Mouse (Mus musculus) adrenal gland, postnatal 10 days (tissue): ENCODE measurements around the gene Cdkn3. TPM values are rescaled to one million over a fixed set of nuclear protein-coding genes. Genes with fewer than 3 reads are reported as not detected.
A peak's percentile ranks its signal among the peaks of the same experiment; 100 is the strongest.
"Not testable (repeated sequence)": the region's sequence is repeated elsewhere in the genome, so short reads cannot be mapped to it uniquely, and the experiment has no call there.

Experiments used
- DNase-seq: peaks from one replicate; pipeline ENCODE4 v3.0.0; 2021; ENCODE audit warnings: mixed read lengths
- long read RNA-seq, 2 experiments: library from polyadenylated mRNA; stranded (forward); transcript quantifications; one replicate each; pipeline ENCODE4 v2.0.0; 2021
- total RNA-seq, 2 experiments: library from RNA; stranded (reverse); gene quantifications; 2 replicates each; pipeline ENCODE4 v1.2.3; 2021

The Cdkn3 gene
- total RNA-seq: 10 to 100 TPM in 1 of 2 experiments, 1 to 10 TPM in 1; 8.9 to 11.1 TPM
- long read RNA-seq, experiment 1, partial matches to known transcripts: 0 of 8 reads
- long read RNA-seq, experiment 1, other reads (novel, unspliced or antisense): 7 of 8 reads
- long read RNA-seq, experiment 2, partial matches to known transcripts: 0 of 6 reads
- long read RNA-seq, experiment 2, other reads (novel, unspliced or antisense): 6 of 6 reads

DNA sequence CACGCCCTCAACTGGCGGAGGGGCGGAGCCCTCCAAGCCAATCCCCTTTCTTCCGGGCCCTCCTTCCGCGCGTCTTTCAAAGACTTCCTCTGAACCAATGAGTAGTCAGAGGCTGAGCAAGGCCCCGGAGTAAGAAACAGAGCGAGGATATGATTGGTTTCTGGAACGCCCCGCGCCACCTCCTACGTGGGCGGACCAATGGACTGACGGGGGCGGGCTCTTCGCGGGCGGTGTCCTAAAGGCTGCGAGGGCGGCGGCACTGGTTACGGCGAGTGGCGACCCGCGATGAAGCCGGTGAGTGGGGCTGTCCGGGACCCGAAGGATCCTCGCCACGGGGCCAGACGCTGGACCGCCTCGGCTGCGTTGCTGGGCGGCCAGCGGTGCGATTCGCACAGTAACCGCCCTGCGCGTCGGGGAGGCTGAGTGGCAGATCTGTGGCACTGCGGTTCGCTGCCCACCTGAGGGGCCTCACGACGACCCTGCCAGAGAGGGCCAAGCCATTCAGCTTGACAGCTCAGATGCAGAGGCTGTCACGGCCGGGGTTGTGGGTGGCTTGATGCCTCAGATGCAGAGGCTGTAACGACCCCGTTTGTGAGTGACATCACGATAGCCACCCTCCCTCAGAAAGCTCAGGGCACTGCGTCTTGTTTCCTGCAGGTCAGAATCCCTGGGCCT lies at the start of gene Cdkn3:
Cdkn3 (plus strand) TSS at position 187 of the 675 bp plus-strand sequence.
- DNase-seq: peak; percentile 95

DNA sequence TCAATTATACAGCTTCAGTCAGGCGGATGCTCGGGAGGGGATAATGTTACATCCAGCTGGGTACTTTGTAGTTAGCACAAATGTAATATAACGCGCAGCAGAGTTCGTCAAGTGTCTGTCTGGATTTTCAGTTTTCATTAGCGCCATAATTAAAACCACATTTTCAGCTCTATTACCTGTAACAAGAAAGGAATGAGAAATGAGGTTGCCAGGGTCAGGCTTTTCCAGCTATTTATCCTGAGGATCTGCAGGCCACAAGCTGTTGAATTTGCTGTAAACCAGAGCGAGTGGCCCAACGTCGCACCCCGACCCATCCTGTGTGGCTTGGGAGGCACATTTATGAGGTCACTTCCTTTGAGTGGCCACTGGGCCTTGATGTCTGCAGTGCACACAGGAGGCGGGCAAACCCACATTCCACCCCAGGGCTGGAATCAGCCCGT lies 41.8 kb upstream of the Cdkn3 start:
- DNase-seq: no peak

DNA sequence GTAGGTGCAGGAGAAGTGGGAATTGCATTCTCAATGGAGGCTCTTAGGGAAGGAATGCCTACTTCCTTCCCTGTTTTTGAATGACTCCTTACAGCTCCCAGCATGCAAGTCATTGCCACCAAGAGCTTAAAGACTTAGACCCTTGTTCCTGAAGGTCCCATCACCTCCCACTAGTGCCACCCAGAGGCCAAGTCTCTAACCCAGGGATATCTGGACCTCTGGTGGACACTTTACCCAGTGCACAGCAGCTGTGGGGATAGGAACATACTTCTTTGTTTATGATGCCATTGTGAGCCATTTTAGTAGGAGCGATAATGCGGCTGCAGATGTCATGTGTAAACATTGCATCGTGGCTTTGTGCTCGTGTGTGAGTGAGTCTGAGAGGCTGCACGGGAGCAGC lies 38.3 kb upstream of the Cdkn3 start:
- peak; percentile 32 for DNase-seq

DNA sequence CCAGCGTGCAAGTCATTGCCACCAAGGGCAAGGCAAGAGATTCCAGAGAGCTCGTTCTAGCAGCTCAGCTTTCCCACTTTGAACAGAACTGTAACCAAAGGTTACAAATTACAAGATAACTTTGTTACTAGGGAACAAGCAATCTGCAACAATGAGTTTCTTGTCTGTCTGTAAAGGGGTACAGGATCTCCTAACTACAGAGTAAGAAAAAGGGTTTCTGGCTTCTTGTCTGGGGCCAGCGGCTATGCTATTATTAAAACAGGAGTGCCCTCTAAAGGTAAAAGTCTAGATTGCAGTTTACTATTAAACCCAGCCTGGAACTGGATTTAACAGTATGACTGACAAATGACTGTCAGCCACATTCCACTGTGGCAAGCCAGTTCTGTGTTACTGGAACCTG lies 36.5 kb upstream of the Cdkn3 start:
- no peak for DNase-seq

DNA sequence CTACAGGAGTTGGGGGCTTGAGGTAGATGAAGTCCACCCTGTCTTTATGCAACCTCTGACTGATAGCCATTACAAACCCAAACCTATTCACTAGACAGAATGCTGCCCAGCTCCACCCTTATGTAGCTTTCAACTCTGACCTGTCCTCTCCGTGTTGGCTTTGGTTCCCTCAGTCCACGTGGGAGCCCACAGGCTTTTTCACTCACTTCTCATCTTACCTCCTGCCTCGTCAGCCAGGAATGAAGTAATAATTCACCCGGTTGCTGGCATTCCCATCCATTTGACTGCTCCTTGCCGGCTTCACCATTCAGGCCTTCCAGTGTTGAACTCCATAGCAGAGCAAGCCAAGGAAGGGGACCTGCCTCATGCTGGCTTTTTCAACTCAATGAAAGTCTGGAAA lies 35.4 kb upstream of the Cdkn3 start:
- no peak for DNase-seq

DNA sequence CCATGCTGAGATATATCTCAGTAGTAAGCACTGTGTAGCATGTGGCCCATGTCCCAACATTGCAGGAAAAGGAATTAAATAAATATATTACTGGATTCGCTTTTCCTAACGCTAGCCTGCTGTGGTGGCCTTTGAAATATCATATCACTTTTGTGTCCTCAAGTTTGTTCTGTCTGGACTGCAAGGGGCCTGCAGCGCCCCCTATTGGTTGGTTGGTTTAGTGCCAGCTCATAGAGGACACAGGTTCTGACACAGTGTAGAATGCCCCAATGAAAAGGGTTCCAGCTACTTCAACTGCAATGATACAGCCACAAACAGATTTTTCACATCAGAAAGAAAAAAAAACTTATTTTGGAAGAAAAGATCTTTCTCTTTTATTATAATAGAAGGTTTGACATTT lies 34.6 kb upstream of the Cdkn3 start:
- peak; percentile 33 for DNase-seq

DNA sequence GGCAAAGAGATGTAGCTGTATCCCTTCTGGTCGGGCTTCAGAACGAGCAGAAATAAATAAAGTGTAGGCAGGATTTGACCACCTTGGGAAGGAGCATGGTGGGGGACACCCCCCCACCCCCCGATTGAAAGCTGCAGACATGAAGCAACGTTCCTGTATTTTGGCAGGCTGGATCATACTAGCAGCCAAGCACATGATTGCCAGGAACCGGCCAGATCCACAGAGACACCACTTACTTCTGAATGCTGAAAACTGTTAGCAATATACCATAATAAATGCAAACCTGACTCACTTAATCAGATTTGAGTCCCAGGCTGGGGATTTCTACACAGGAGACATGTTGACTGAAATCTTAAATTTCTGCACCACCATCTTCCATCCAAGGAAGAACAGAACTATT lies 26.1 kb upstream of the Cdkn3 start:
- DNase-seq: peak; percentile 27

DNA sequence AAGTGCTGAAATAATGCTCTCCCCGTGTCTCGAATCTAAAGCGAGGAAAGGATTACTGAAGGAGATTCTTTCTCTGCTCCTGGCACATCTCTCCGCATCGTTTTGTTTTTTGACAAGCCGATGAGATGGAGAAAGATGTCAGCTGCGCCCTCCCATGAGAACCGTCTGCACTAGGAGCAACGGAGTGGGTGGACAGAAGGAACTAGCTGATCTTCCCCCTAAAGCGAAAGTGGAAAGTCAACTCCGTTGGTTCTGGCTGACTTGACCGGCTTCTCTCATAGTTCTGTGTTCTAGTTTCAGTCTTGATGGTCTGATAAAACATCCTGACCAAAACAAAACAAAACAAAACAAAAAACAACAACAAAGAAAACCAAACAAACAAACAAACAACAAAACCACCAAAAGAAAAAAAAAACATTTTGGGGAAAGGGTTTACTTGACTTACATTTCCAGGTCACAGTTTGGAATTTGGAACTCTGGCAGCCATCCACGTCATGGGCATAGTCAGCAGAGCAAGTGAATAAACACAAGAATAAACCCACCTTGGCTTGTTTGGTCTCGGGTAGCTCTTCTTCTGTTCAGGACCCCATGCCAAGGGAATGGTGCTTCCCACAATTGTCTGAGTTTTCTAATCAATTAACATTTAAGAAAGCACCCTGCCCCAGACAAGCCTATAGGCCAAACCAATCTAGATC lies 25.4 kb upstream of the Cdkn3 start:
- DNase-seq: no peak

DNA sequence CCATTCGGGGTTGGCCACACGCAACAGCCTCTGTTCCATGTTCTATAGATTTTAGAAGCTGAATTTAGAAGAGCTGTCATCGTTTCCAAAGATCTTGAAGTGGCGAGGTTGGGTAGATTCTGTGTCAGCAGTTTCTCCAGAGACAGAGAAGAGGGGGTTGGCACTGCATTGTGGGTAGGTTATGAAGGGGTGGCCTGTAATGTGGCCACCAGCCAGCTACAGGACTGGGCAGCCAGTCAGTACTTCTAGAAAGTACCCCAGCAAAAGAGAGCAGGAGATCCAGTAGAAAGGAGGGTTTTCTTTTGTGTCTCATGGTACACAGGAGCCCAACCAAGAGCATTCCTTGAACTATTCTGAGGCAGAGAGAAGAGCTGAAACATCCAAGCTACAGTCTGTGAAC lies 24.0 kb upstream of the Cdkn3 start:
- DNase-seq: no peak

DNA sequence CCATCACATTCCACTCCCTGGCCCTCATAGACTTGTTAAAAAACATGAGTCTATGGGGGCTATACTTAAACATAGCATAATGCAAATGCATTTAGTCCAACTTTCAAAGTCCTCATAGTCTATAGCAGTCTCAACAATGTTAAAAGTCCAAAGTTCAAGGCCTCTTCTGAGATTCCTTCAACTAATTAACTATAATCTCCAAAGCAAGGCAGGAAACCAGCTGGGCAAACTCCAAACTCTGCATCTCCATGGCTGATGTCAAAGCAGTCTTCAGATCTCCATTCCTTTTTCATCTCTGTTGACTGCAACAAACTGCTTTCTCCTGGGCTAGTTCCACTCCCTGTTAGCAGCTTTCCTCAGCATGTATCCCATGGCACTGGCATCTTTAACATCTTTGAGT lies 23.0 kb upstream of the Cdkn3 start:
- not testable (repeated sequence) for DNase-seq

DNA sequence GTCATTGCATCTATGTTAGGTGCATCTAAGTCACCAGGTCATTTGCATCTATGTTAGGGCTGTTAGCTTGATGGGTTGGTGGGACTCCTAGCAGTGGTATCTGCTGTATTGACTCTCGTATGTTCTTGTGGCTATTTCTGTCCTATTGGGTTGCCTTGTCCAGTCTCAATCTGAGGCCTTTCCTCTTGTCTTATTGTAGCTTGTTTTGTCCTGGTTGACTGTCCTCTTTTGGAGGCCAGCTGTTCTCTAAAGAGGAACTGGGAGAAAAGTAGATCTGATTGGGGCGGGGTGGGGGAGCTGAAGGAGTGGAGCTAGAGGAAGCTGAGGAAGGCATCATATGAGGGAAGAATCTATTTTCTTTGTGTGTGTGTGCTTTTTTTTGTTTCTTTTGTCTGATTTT lies 17.7 kb upstream of the Cdkn3 start:
- no peak for DNase-seq

DNA sequence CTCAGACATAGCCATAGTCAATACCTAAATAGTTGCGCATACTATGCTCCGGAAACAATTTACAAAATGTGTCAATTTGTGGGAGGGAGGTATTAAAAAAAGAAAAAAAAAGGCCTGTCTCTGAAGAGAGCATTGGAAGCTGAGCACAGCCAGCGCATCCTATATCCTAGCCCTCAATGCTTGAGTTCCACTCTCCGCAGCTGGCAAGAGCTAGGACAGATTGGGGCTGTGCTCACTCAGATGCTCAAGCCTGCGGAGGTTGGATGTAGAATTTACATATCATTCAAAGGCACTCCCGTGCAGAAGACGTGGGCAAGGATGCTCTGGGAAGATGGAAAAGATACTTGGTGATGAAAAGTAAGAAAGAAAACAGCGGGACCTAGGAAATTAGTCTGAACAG lies 14.9 kb upstream of the Cdkn3 start:
- no peak for DNase-seq

DNA sequence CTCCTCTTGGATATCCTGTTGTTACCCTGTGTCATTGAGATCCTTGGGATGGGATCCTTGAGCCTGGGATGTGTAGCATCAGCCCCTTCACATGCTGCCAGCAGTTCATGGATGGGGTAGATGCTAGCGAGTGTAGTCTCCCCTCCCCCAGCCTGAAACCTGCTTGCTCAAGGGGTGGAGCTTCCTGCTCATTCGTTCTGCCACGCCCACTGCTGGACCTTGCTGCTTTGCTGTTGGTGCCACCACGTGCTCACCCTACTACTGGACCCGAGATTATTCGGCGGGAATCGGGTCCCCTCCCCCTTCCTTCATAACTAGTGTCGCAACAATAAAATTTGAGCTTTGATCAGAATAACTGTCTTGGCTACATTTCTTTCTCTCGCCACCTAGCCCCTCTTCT lies 6.0 kb upstream of the Cdkn3 start:
- DNase-seq: not testable (repeated sequence)

DNA sequence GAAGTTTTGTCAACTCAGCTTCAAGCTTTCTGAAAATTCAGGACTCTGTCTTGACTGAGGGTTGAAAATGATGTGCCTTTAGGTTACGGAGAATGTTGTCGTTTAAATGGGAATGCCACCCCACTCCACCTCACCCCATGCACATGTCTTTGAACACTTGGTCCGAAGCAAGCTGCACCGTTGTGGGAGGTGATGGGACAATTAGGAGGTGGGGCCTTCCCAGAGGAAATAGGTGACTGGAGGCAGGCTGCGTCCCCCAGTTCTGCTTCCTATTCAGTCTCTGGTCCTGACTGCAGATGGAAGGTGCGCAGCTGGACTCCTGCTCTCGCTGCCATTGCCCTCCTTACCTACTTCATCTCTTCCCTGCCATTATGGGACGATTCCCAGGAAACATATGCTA lies 4.5 kb upstream of the Cdkn3 start:
- DNase-seq: no peak

DNA sequence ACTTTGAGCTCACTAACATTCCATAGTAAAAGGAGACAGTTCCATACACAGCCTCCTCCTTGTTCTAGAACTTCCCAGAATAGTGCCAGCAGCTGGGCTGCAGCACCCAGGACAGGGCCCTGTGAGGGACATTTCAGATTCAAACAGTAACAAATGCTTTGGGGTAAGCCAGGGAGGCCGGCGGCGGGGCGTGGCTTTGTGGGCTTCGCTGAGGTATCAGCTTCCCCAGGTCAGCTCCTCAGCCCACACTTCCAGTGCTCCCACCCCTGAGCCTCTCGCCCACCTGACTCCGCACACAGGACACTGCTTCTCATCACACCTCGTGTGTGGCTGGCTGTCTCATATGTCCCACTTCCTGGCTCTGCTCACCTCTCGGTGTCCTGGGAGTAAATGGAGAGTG lies 2.6 kb upstream of the Cdkn3 start:
- no peak for DNase-seq

DNA sequence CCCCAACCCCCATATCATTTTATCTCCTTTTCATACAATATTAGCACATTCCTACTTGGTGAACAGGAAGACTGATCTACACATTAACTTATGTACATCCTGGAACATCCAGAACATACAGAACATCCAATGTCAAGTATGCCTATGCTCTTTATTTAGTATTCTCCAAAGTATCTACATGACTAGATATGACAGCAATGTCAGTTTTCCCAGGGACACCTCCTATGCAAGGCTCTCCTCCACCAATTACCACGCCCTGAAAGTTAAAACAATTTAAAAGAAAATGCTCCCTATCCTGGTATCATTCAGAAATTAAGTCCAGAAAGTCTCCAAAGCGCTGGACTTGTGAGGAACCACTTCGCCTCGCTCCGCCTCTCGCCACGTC lies 379 bp upstream of the Cdkn3 start:
- DNase-seq: no peak

DNA sequence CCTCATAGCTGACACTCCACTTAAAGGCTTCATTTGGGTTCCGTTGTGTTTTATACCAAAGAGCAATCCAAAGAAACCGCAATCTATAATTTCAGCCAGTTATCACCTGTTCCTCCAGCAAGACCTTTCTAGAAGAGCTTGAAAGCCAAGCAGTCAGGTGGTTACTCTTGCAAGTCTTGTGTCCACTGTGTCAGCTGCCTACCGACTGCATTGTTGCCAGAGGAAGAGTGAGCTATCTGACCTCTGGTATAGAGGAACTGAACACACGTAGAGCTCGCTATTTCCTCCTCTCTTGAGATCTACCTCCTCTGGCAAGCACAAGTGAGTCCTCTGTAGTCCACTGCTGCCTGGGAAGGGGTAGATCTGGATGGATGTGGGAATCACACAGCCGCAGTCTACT lies 845 bp downstream of the Cdkn3 start:
- DNase-seq: no peak

DNA sequence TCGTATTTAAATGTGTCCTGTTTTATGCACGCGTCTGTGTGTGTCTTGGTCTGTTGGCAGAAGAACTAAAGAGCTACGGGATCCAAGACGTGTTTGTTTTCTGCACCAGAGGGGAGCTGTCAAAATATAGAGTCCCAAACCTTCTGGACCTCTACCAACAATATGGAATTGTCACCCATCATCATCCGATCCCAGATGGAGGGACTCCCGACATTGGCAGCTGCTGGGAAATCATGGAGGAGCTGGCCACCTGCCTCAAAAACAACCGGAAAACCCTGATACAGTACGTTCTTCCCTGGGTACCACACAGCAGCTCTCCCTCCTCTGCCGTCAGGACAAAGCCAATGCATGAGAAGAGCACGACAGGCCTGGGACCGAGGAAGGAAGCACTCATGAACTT lies 6.8 kb downstream of the Cdkn3 start:
- no peak for DNase-seq

DNA sequence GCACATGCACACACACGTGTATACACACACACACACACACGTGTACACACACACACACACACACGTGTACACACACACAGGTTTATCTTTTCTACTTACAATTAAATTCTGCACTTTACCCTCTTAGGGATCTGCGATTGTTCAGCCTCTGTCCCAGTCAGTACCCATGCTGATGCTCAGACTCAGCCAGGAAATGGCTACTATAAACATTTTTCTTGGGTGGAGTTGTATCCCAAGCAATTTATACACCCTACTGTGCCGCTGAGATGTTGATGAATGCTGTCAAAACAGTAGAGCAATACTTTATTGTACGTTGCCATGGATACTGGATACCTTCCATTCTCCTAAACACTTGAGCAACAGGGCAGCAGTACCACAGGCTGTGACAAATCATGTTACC lies 9.7 kb downstream of the Cdkn3 start:
- DNase-seq: no peak

DNA sequence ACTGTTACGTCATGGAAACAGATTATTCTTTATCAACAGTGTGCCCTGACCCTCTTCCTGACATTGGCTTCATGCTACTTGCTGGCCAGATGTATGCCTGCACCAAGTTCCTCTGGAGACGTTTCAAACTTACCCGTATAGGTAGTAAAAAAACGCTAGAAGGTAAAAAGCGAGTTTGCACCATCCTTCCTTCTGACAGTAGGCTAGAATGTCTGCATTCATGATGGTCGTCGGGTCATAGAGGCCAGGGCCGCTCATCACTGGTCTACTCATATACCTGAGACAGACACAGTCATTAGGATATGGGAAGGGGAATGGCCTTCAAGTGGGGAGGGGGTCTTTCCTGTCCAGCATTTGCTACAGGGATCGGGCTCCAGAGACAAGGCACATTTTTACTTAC lies 18.4 kb downstream of the Cdkn3 start:
- DNase-seq: no peak

DNA sequence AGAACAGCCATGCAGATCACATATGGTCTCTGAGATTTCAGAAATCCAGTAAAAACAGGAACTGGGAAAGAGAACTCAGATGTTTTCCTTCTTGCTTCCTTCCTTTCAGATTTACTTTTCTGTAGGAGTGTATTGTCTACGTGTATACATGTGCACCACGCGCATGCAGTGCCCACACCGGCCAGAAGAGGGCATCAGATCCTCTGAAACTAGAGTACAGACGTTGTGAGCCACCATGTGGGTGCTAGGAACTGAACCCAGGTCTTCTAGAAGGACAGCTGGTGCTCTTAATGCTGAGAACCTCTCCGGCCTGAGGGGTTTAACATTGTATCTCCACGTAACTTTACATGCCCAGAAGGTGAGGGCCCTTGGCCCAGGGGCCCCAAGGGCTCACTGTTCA lies 18.9 kb downstream of the Cdkn3 start:
- no peak for DNase-seq

DNA sequence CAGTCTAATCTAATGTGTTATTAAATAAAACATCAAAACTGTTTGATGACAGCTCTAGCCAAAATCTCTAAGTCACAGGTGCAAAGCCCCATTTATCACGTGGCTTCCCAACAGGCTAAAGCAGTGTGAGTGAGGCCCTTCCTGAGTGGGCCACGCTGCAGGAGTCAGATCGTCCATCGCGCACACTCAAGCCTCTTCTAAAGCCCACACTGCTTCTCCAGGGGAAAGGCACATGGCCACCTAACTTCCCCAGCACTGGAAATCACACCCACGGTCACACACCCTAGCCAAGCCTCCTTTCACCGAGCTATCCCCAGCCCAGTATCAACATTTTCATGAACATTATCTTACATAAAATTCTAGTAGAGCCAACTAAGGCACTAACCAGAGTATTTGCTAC lies 20.7 kb downstream of the Cdkn3 start:
- no peak for DNase-seq

DNA sequence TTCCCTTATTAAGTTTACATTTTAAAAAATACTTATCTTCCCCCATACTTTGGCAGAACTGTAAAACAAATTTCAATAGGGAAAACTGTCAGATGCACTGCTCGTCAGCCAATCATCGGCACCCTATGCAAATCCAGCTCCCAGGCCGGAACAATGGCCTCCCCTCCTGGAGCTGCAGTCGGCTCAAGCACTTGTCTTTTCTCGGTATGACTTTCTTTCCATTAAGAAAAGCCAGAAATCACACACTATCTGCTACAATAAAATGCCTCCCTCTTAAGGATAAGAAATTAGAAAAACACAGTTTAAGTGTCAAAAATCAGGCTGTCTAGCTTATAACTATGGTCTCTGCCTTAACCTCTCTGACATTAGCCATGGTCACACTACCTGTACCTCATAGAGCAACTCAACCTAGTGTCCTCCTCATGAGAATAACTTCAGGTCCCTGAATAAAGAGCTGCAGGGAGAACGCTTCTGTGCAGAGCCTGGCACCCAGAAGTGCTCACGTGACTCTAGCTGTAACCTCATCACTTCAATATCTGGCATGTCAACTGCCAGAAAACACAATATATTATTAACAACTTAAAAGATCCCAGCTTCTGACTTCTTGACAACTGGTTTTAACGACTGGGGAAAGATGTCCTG lies 22.0 kb downstream of the Cdkn3 start:
- no peak for DNase-seq
